Mouse (Mus musculus) liver, adult 2 months (tissue): Measurements from ENCODE around the gene Bbc3. TPM values are rescaled to one million over a fixed set of nuclear protein-coding genes. Genes with fewer than 3 reads are reported as not detected.
A peak's percentile ranks its signal among the peaks of the same experiment; 100 is the strongest.

ENCODE experiments used
- DNase-seq: peaks from one replicate; pipeline ENCODE4 v3.0.0-alpha.2; 2011; ENCODE audit warnings: low read depth, low spot score; ENCODE audit errors: extremely low read depth
- H3K27ac ChIP-seq: fragments of 200-500 bp; replicated peaks from 2 replicates; pipeline ENCODE4 v1.5.1; 2012; ENCODE audit warnings: low read depth, mild to moderate bottlenecking, control low read depth, inconsistent platforms, low read length; ENCODE audit not compliant: insufficient read depth
- H3K27me3 ChIP-seq: fragments of 200-500 bp; 2 replicates; pipeline ENCODE4 v1.6.1; 2012; ENCODE audit warnings: mild to moderate bottlenecking, moderate library complexity, low read length, inconsistent platforms; ENCODE audit not compliant: control insufficient read depth, insufficient read depth
- H3K36me3 ChIP-seq: fragments of 200-500 bp; 2 replicates; pipeline ENCODE4 v1.6.1; 2012; ENCODE audit warnings: low read length, inconsistent platforms; ENCODE audit not compliant: control insufficient read depth, insufficient read depth
- H3K4me1 ChIP-seq: fragments of 200-500 bp; 2 replicates; pipeline ENCODE4 v1.6.1; 2011; ENCODE audit warnings: low read length; ENCODE audit not compliant: control insufficient read depth, insufficient read depth
- H3K4me3 ChIP-seq: fragments of 200-500 bp; 2 replicates; pipeline ENCODE4 v1.5.1; 2011; ENCODE audit warnings: low read depth, mild to moderate bottlenecking, control low read depth, low read length, moderate library complexity; ENCODE audit not compliant: insufficient read depth
- H3K79me2 ChIP-seq: fragments of 200-500 bp; 2 replicates; pipeline ENCODE4 v1.6.1; 2012; ENCODE audit warnings: inconsistent platforms, mild to moderate bottlenecking, low read length, moderate library complexity; ENCODE audit not compliant: control insufficient read depth, insufficient read depth
- H3K9ac ChIP-seq: fragments of 200-500 bp; 2 replicates; pipeline ENCODE4 v1.6.1; 2012; ENCODE audit warnings: low read depth, mild to moderate bottlenecking, control low read depth, inconsistent platforms, low read length
- CTCF ChIP-seq: fragments of 200-500 bp; IDR thresholded peaks from 2 replicates; pipeline ENCODE4 v1.5.1; 2011; ENCODE audit warnings: low read depth, low read length, control low read depth
- POLR2A ChIP-seq: fragments of 200-500 bp; IDR thresholded peaks from 2 replicates; pipeline ENCODE4 v1.6.1; 2011; ENCODE audit warnings: low read length, control low read depth; ENCODE audit not compliant: insufficient read depth; ENCODE audit errors: extremely low read depth
- WGBS: fragments of 180-500 bp; shearing (Covaris S2); methylation state at CpG from one replicate; pipeline ENCODE4 v1.1.7; 2018; 5-methylcytosine and 5-hydroxymethylcytosine counted together
- polyA plus RNA-seq: library from polyadenylated mRNA; depleted of rRNA; stranded (reverse); fragments of >200 nt; gene quantifications from 2 replicates; pipeline ENCODE4 v1.2.3, GENCODE M21; 2012
- total RNA-seq: library from RNA; depleted of rRNA; stranded (reverse); fragments of >200 nt; gene quantifications from 2 replicates; pipeline ENCODE4 v1.2.3, GENCODE M21; 2014

Gene Bbc3
- total and polyA plus RNA-seq, 2 experiments: 6.0 to 15.2 TPM

- H3K4me1 ChIP-seq: peaks cover 3% of the 10 kb centered on the region; the same call in 1 of the 2 replicates
- peak; percentile 88 for DNase-seq
- 1% methylated on average over 69 of the region's 70 CpGs for WGBS
- H3K9ac ChIP-seq: peak within 1 kb of the TSS; percentile 92
- TF ChIP-seq CTCF (no peak), POLR2A (0 out of 2 replicates have a peak, but pooled peaks have one; percentile 31)
- H3K27ac ChIP-seq: peak within 1 kb of the TSS; percentile 62
- H3K27me3 ChIP-seq: no peaks in the 10 kb centered on the region
- peaks cover 9% of the 10 kb centered on the region; the same call in 1 of the 2 replicates for H3K36me3 ChIP-seq
- H3K79me2 ChIP-seq: no peaks in the 10 kb centered on the region
- peak within 1 kb of the TSS; percentile 76 for H3K4me3 ChIP-seq
Observed at GRCm38 (mm10) chr7:16286026-16286961, 21.9 kb upstream of the Bbc3 start, which contains the start of gene Ccdc9. TSS of gene Ccdc9 (minus strand) at chr7:16286795.

GRCm38 (mm10) chr7:16287016-16287415, 21.2 kb upstream of the Bbc3 start:
- Histone ChIP-seq H3K27me3 (no peaks in the 10 kb centered on the region), H3K79me2 (no peaks in the 10 kb centered on the region), H3K27ac (no peak overlapping the region), H3K4me3 (no peak overlapping the region), H3K9ac (no peak overlapping the region), H3K36me3 (peaks cover 6% of the 10 kb centered on the region; the same call in 1 of the 2 replicates), H3K4me1 (peaks cover 3% of the 10 kb centered on the region; the same call in 1 of the 2 replicates)
- TF ChIP-seq POLR2A: no peak
- TF ChIP-seq CTCF: no peak
- DNase-seq: no peak
- WGBS: 78% methylated on average over 2 of the region's 2 CpGs

- peak overlapping the region; percentile 68 for H3K27ac ChIP-seq
- 23% methylated on average over 1 of the region's 1 CpGs for WGBS
- DNase-seq: peak; percentile 91
Observed at GRCm38 (mm10) chr7:16287791-16288190, 20.4 kb upstream of the Bbc3 start.

GRCm38 (mm10) chr7:16294346-16294745, 13.8 kb upstream of the Bbc3 start:
- no peak for DNase-seq
- Histone ChIP-seq H3K27ac (no peak overlapping the region), H3K27me3 (no peaks in the 10 kb centered on the region), H3K79me2 (no peaks in the 10 kb centered on the region), H3K36me3 (no peaks in the 10 kb centered on the region), H3K4me1 (peaks cover 7% of the 10 kb centered on the region; the same call in 1 of the 2 replicates), H3K4me3 (no peak overlapping the region), H3K9ac (no peak overlapping the region)
- TF ChIP-seq CTCF (peak; percentile 6; the same call in 1 of the 2 replicates), POLR2A (no peak)
- WGBS: 33% methylated on average over 4 of the region's 4 CpGs

More at GRCm38 (mm10) chr7:16287791-16288190, 20.4 kb upstream of the Bbc3 start:
- no peaks in the 10 kb centered on the region for H3K27me3 ChIP-seq
- H3K4me1 ChIP-seq: peaks cover 3% of the 10 kb centered on the region; the same call in 1 of the 2 replicates
- H3K4me3 ChIP-seq: no peak overlapping the region
- no peak for TF ChIP-seq CTCF
- no peak for TF ChIP-seq POLR2A
- no peaks in the 10 kb centered on the region for H3K79me2 ChIP-seq
- no peak overlapping the region for H3K9ac ChIP-seq
- H3K36me3 ChIP-seq: peaks cover 2% of the 10 kb centered on the region; the same call in 1 of the 2 replicates

GRCm38 (mm10) chr7:16294837-16295236, 13.4 kb upstream of the Bbc3 start:
- Histone ChIP-seq H3K9ac (peak overlapping the region; percentile 59), H3K4me3 (peak overlapping the region; percentile 57), H3K4me1 (peaks cover 7% of the 10 kb centered on the region; the same call in 1 of the 2 replicates), H3K36me3 (no peaks in the 10 kb centered on the region), H3K79me2 (no peaks in the 10 kb centered on the region), H3K27me3 (no peaks in the 10 kb centered on the region), H3K27ac (peak overlapping the region; percentile 70)
- WGBS: under 1% methylated on average over 23 of the region's 23 CpGs
- TF ChIP-seq POLR2A (0 out of 2 replicates have a peak, but pooled peaks have one; percentile 17), CTCF (peak; percentile 98)
- DNase-seq: peak; percentile 75
